Mouse (Mus musculus): ENCODE results near the gene Thrap3. TPM values are rescaled to one million over a fixed set of nuclear protein-coding genes. Genes with fewer than 3 reads are reported as not detected.

Gene Thrap3
- 350 TPM for polyA plus RNA-seq (2015; fragmentation: Illumina TruSeq; extraction: RNeasy Lipid Tissue Mini Kit (QIAGEN cat#74804); ENCODE audit: insufficient read depth, low replicate concordance)

GRCm38 (mm10) chr4:126202303-126203181 is at the start of gene Thrap3:
Gene Thrap3, minus strand, starts transcription at chr4:126202760.

GRCm38 (mm10) chr4:126163067-126163659 is 39.4 kb downstream of the Thrap3 start, which contains the start of gene Sh3d21:
Gene Sh3d21, minus strand, starts transcription at chr4:126163491.

GRCm38 (mm10) chr4:126147533-126148160 is 54.9 kb downstream of the Thrap3 start, which contains the start of gene Eva1b:
Gene Eva1b, plus strand, starts transcription at chr4:126147744.

Other genes with a start within 250 kb of the Thrap3 start
- gene Csf3r, start 178.2 kb downstream of the Thrap3 start, polyA plus RNA-seq (2015; fragmentation: Illumina TruSeq; extraction: RNeasy Lipid Tissue Mini Kit (QIAGEN cat#74804); ENCODE audit: insufficient read depth, low replicate concordance), result 39.9 TPM
- 68.2 TPM for gene Mrps15, start 155.8 kb downstream of the Thrap3 start, polyA plus RNA-seq (2015; fragmentation: Illumina TruSeq; extraction: RNeasy Lipid Tissue Mini Kit (QIAGEN cat#74804); ENCODE audit: insufficient read depth, low replicate concordance)
- gene Oscp1, start 144.2 kb downstream of the Thrap3 start, polyA plus RNA-seq (2015; fragmentation: Illumina TruSeq; extraction: RNeasy Lipid Tissue Mini Kit (QIAGEN cat#74804); ENCODE audit: insufficient read depth, low replicate concordance), result 1.8 TPM
- 13.7 TPM for gene Lsm10, start 106.1 kb downstream of the Thrap3 start, polyA plus RNA-seq (2015; fragmentation: Illumina TruSeq; extraction: RNeasy Lipid Tissue Mini Kit (QIAGEN cat#74804); ENCODE audit: insufficient read depth, low replicate concordance)
- 17.5 TPM for gene Stk40, start 98.8 kb downstream of the Thrap3 start, polyA plus RNA-seq (2015; fragmentation: Illumina TruSeq; extraction: RNeasy Lipid Tissue Mini Kit (QIAGEN cat#74804); ENCODE audit: insufficient read depth, low replicate concordance)
- gene Eva1b, start 55.0 kb downstream of the Thrap3 start, polyA plus RNA-seq (2015; fragmentation: Illumina TruSeq; extraction: RNeasy Lipid Tissue Mini Kit (QIAGEN cat#74804); ENCODE audit: insufficient read depth, low replicate concordance), result 1.0 TPM
- 1.6 TPM for gene Sh3d21, start 39.3 kb downstream of the Thrap3 start, polyA plus RNA-seq (2015; fragmentation: Illumina TruSeq; extraction: RNeasy Lipid Tissue Mini Kit (QIAGEN cat#74804); ENCODE audit: insufficient read depth, low replicate concordance)
- gene Map7d1, start 53.6 kb upstream of the Thrap3 start, polyA plus RNA-seq (2015; fragmentation: Illumina TruSeq; extraction: RNeasy Lipid Tissue Mini Kit (QIAGEN cat#74804); ENCODE audit: insufficient read depth, low replicate concordance), result 30.9 TPM
- gene Trappc3, start 59.6 kb upstream of the Thrap3 start, polyA plus RNA-seq (2015; fragmentation: Illumina TruSeq; extraction: RNeasy Lipid Tissue Mini Kit (QIAGEN cat#74804); ENCODE audit: insufficient read depth, low replicate concordance), result 53.5 TPM
- gene Col8a2, start 84.0 kb upstream of the Thrap3 start, polyA plus RNA-seq (2015; fragmentation: Illumina TruSeq; extraction: RNeasy Lipid Tissue Mini Kit (QIAGEN cat#74804); ENCODE audit: insufficient read depth, low replicate concordance), result 3.9 TPM
- gene Adprhl2, start 118.9 kb upstream of the Thrap3 start, polyA plus RNA-seq (2015; fragmentation: Illumina TruSeq; extraction: RNeasy Lipid Tissue Mini Kit (QIAGEN cat#74804); ENCODE audit: insufficient read depth, low replicate concordance), result 10.1 TPM
- 2.1 TPM for gene Tekt2, start 122.9 kb upstream of the Thrap3 start, polyA plus RNA-seq (2015; fragmentation: Illumina TruSeq; extraction: RNeasy Lipid Tissue Mini Kit (QIAGEN cat#74804); ENCODE audit: insufficient read depth, low replicate concordance)
- 15.7 TPM for gene Ago3, start 226.8 kb upstream of the Thrap3 start, polyA plus RNA-seq (2015; fragmentation: Illumina TruSeq; extraction: RNeasy Lipid Tissue Mini Kit (QIAGEN cat#74804); ENCODE audit: insufficient read depth, low replicate concordance)